Mouse (Mus musculus) liver, adult 2 months (tissue): ENCODE measurements at regions not wholly inside any gene's neighbourhood (a gene's known extent, or its start where the extent isn't known, plus 50 kb on each side); places are given as distances from the start of the nearest gene placed in this dataset.

Source experiments
- DNase-seq: peaks from one replicate; pipeline ENCODE4 v3.0.0-alpha.2; 2011; ENCODE audit warnings: low read depth, low spot score; ENCODE audit errors: extremely low read depth
- H3K27ac ChIP-seq: fragments of 200-500 bp; replicated peaks from 2 replicates; pipeline ENCODE4 v1.5.1; 2012; ENCODE audit warnings: low read depth, mild to moderate bottlenecking, control low read depth, inconsistent platforms, low read length; ENCODE audit not compliant: insufficient read depth
- H3K27me3 ChIP-seq: fragments of 200-500 bp; 2 replicates; pipeline ENCODE4 v1.6.1; 2012; ENCODE audit warnings: mild to moderate bottlenecking, moderate library complexity, low read length, inconsistent platforms; ENCODE audit not compliant: control insufficient read depth, insufficient read depth
- H3K36me3 ChIP-seq: fragments of 200-500 bp; 2 replicates; pipeline ENCODE4 v1.6.1; 2012; ENCODE audit warnings: low read length, inconsistent platforms; ENCODE audit not compliant: control insufficient read depth, insufficient read depth
- H3K4me1 ChIP-seq: fragments of 200-500 bp; 2 replicates; pipeline ENCODE4 v1.6.1; 2011; ENCODE audit warnings: low read length; ENCODE audit not compliant: control insufficient read depth, insufficient read depth
- H3K4me3 ChIP-seq: fragments of 200-500 bp; 2 replicates; pipeline ENCODE4 v1.5.1; 2011; ENCODE audit warnings: low read depth, mild to moderate bottlenecking, control low read depth, low read length, moderate library complexity; ENCODE audit not compliant: insufficient read depth
- H3K79me2 ChIP-seq: fragments of 200-500 bp; 2 replicates; pipeline ENCODE4 v1.6.1; 2012; ENCODE audit warnings: inconsistent platforms, mild to moderate bottlenecking, low read length, moderate library complexity; ENCODE audit not compliant: control insufficient read depth, insufficient read depth
- H3K9ac ChIP-seq: fragments of 200-500 bp; 2 replicates; pipeline ENCODE4 v1.6.1; 2012; ENCODE audit warnings: low read depth, mild to moderate bottlenecking, control low read depth, inconsistent platforms, low read length
- CTCF ChIP-seq: fragments of 200-500 bp; IDR thresholded peaks from 2 replicates; pipeline ENCODE4 v1.5.1; 2011; ENCODE audit warnings: low read depth, low read length, control low read depth
- POLR2A ChIP-seq: fragments of 200-500 bp; IDR thresholded peaks from 2 replicates; pipeline ENCODE4 v1.6.1; 2011; ENCODE audit warnings: low read length, control low read depth; ENCODE audit not compliant: insufficient read depth; ENCODE audit errors: extremely low read depth
- WGBS: fragments of 180-500 bp; shearing (Covaris S2); methylation state at CpG from one replicate; pipeline ENCODE4 v1.1.7; 2018; 5-methylcytosine and 5-hydroxymethylcytosine counted together

DNA sequence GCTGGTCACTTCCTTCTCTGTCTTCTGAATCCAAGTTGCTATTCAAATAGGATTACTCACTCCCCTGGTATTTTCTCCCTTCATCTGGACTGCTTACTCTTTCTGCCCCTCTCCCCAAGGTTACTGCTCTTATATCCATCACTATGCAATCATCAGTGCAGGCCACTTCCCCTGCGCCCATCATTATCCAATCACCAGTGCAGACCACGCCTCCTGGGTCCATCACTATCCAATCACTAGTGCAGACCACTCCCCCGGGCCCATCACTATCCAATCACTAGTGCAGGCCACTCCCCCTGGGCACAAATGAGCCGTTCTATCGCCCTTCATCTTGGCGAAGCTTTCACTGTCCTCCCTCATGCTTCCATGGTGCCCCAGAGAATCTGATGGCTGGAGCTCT lies 191.1 kb upstream of the Gm21798 start:
- 85% methylated on average over 6 of the region's 6 CpGs for WGBS
- Histone ChIP-seq H3K27me3 (no peaks in the 10 kb centered on the region), H3K9ac (no peak overlapping the region), H3K27ac (no peak overlapping the region), H3K4me3 (no peak overlapping the region), H3K36me3 (no peaks in the 10 kb centered on the region), H3K79me2 (no peaks in the 10 kb centered on the region), H3K4me1 (no peaks in the 10 kb centered on the region)
- TF ChIP-seq CTCF = no peak
- no peak for TF ChIP-seq POLR2A
- DNase-seq = no peak

DNA sequence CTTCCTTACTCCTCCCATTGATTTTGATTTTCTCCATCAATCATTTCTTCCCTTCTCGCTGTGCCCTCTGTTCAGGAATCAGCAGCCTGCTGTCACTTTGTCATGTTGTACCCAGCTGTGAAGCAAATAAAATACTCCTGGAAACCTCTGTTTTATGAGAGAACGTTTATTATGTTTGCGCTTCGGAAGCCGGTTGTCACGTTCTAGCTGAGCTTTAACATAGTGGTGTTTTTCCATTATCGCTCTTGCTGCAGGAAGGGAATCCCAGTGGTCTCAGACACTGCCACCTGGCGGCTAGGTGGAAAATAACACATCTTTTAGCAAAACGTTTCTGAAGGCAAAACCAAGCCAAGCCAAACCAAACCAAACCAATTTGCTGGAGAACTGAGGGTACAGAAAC lies 190.2 kb upstream of the Gm21798 start:
- 17% methylated on average over 9 of the region's 9 CpGs for WGBS
- H3K27ac ChIP-seq = no peak overlapping the region
- H3K36me3 ChIP-seq = no peaks in the 10 kb centered on the region
- H3K4me3 ChIP-seq = no peak overlapping the region
- DNase-seq = peak; percentile 48
- no peak for TF ChIP-seq POLR2A
- peak; percentile 77 for TF ChIP-seq CTCF
- no peaks in the 10 kb centered on the region for H3K27me3 ChIP-seq
- no peaks in the 10 kb centered on the region for H3K4me1 ChIP-seq
- H3K79me2 ChIP-seq = no peaks in the 10 kb centered on the region
- H3K9ac ChIP-seq = no peak overlapping the region
